Mouse (Mus musculus) embryonic facial prominence, embryonic 12.5 days (tissue): ENCODE results near the gene Fut2. TPM values are rescaled to one million over a fixed set of nuclear protein-coding genes. Genes with fewer than 3 reads are reported as not detected.

Experiments
- ATAC-seq: fragments of 200-750 bp; cut with Nextera tagmentation; 2 replicates; pipeline ENCODE4 v1.8.0; 2017; ENCODE audit not compliant: insufficient number of reproducible peaks, insufficient read depth, low FRiP score, low TSS enrichment
- H3K27ac ChIP-seq: fragments of 300-500 bp; sonication (generic); 2 replicates; pipeline ENCODE4 v1.5.1; 2016; ENCODE audit warnings: mild to moderate bottlenecking
- H3K27me3 ChIP-seq: fragments of 300-500 bp; sonication (generic); 2 replicates; pipeline ENCODE4 v1.6.1; 2016; ENCODE audit warnings: mild to moderate bottlenecking, moderate library complexity
- H3K36me3 ChIP-seq: fragments of 300-500 bp; sonication (generic); 2 replicates; pipeline ENCODE4 v1.6.1; 2016; ENCODE audit warnings: mild to moderate bottlenecking
- H3K4me1 ChIP-seq: fragments of 300-500 bp; sonication (generic); 2 replicates; pipeline ENCODE4 v1.6.1; 2016
- H3K4me2 ChIP-seq: fragments of 300-500 bp; sonication (generic); replicated peaks from 2 replicates; pipeline ENCODE4 v1.6.1; 2016; ENCODE audit warnings: mild to moderate bottlenecking, moderate library complexity
- H3K4me3 ChIP-seq: fragments of 300-500 bp; sonication (generic); 2 replicates; pipeline ENCODE4 v1.5.1; 2016; ENCODE audit warnings: mild to moderate bottlenecking
- H3K9ac ChIP-seq: fragments of 300-500 bp; sonication (generic); 2 replicates; pipeline ENCODE4 v1.6.1; 2016; ENCODE audit warnings: mild to moderate bottlenecking, moderate library complexity
- H3K9me3 ChIP-seq: fragments of 300-500 bp; sonication (generic); 2 replicates; pipeline ENCODE4 v1.6.1; 2016; ENCODE audit warnings: mild to moderate bottlenecking, moderate library complexity
- WGBS: fragments of 180-500 bp; shearing (Covaris S2); methylation state at CpG from one replicate; pipeline ENCODE4 v1.1.7; 2016; 5-methylcytosine and 5-hydroxymethylcytosine counted together
- polyA plus RNA-seq: library from polyadenylated mRNA; unstranded; fragments of >200 nt; fragmentation: Nextera tagmentation; extraction: Ambion mirVana; gene quantifications from 2 replicates; pipeline ENCODE4 v1.2.1, GENCODE M21; 2016

Gene Fut2
- polyA plus RNA-seq, 1 experiment from 2014 or later, result 0.51 TPM

DNA sequence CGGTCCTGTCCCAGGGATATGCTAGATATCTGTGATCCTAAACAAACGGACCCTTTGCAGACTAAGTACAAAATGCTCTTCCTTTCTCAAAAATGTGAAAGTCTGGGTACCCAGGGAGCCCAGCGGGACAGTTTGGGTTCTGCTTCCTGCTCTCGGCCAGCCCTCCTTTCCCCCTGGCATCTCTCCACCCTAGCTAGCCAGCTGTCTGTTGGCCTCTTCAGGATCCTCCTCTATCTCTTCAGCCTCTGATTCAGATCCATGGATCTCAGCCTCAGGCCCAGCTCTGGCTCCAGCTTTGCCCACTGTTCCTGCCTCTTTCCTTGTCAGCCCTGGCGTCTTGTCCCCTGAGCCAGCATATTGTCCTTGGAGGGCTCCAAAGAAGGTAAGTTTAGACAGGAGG, 24.1 kb downstream of the Fut2 start:
- H3K4me2 ChIP-seq, result peak overlapping the region; percentile 68
- peak overlapping the region; percentile 49; the same call in 1 of the 2 replicates for H3K4me3 ChIP-seq
- no peak overlapping the region for H3K9ac ChIP-seq
- no peak for ATAC-seq
- no peaks in the 10 kb centered on the region for H3K27me3 ChIP-seq
- H3K27ac ChIP-seq, result no peak overlapping the region
- peaks cover 36% of the 10 kb centered on the region for H3K4me1 ChIP-seq
- no peaks in the 10 kb centered on the region for H3K9me3 ChIP-seq
- 82% methylated on average over 5 of the region's 5 CpGs for WGBS
- no peaks in the 10 kb centered on the region for H3K36me3 ChIP-seq

DNA sequence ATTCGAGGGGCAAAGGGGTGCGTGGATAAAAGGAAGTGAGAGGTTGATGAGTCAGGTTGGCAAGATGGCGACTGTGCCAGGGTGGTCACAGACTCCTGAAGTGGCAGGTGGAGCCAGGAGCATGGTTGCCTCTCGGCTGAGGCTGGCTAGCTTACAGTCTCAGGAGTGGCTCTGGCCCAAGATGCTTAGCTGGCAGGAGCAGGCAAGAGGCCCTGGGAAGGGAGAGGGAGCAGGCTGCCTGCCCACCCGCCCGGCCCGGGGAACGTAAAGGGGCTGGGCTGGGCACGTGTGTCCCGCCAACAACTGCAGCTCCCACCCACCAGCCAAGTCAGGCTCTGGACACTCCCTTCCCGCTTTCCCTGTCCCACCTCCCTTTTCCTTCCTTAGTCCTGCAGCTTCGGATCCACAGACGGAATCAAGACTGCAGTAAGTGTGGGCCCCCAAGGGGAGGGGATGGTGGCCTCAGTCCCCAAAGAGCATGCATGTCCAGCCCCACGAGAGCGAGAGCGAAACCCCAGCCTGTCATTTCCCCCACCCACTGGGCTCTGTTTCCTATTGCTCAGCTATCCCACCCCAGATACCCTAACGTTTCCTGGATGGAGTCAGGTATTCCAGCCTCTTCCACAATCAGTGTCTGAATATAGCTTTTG, 24.7 kb downstream of the Fut2 start:
- Histone ChIP-seq H3K9me3 (no peaks in the 10 kb centered on the region), H3K9ac (no peak overlapping the region; the same call in 1 of the 2 replicates), H3K4me3 (no peak overlapping the region), H3K4me1 (peaks cover 36% of the 10 kb centered on the region), H3K27me3 (no peaks in the 10 kb centered on the region), H3K4me2 (peak overlapping the region; percentile 5), H3K36me3 (peaks cover 4% of the 10 kb centered on the region; the same call in 1 of the 2 replicates), H3K27ac (no peak overlapping the region)
- WGBS, result 71% methylated on average over 17 of the region's 17 CpGs
- ATAC-seq, result no peak

DNA sequence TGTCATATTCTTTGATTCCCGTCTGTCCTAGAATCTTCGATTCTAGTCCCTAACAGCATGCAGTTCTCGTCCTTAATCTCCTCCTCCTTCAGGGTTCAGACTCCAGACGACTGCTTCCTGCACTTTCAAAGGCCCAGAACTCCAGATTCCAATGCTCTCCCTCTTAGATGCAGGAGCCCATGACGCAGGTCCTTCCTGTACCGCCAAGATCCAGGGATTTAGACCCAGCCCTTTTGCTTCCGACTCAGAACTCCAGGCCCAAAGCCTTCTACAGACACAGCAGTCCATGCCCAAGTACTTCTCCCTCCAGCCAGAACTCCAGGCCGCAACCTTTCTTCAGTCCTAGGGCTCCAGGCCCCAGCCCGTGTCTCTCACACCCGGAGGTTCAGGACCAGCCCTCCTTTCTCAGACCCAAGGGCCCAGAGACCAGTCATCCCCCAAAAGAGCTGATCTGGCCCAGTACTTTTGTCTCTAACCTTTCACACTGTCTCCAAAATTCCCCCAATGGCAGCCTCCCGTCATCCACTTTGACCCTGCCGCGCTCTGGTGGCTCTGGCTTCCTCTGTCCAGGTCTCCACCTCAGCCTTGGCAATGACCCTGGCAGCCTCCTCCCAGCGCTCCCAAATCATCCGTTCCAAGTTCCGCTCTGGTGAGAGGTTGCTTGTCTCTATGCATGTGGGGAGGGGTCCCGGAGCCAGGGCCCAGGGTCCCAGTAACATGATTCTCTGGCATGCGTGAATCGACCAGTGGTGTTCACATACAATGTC, 25.8 kb downstream of the Fut2 start:
- no peak for ATAC-seq
- H3K9me3 ChIP-seq, result no peaks in the 10 kb centered on the region
- peaks cover 36% of the 10 kb centered on the region for H3K4me1 ChIP-seq
- peaks cover 8% of the 10 kb centered on the region; the same call in 1 of the 2 replicates for H3K36me3 ChIP-seq
- H3K9ac ChIP-seq, result no peak overlapping the region
- 0 out of 2 replicates have a peak overlapping the region, but pooled peaks have one; percentile 1 for H3K4me2 ChIP-seq
- no peak overlapping the region for H3K4me3 ChIP-seq
- WGBS, result 72% methylated on average over 19 of the region's 19 CpGs
- H3K27ac ChIP-seq, result peak overlapping the region; percentile 42; the same call in 1 of the 2 replicates
- no peaks in the 10 kb centered on the region for H3K27me3 ChIP-seq

DNA sequence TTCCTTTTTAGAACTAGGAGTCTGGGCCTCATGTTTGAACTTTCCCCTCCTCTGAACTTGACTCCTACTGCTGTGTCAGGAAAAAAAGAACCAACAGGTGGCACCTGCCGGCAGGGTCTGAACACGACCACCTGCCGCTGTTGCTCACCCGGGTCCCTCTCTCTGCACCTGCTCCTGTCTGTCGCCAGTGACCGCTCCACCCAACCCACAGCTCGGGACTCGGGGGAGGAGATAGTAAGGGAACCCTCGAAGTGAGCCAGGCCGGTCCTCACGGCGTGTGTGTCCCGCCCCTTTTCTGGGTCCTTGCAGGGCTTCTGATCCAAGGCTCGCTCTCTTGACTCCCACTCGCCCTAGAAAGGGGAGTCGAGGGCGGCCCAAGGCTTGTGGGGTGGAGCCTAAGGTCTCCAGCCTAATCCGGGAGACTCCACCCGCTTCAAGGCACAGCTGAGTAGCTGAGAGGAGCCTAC, 26.6 kb downstream of the Fut2 start, which contains the start of gene Mamstr:
TSS of gene Mamstr (plus strand) at position 417 of the 467 bp plus-strand sequence.
- no peaks in the 10 kb centered on the region for H3K27me3 ChIP-seq
- no peak within 1 kb of the TSS for H3K9ac ChIP-seq
- no peak within 1 kb of the TSS for H3K4me3 ChIP-seq
- H3K27ac ChIP-seq, result peak within 1 kb of the TSS; percentile 42; the same call in 1 of the 2 replicates
- WGBS, result 20% methylated on average over 19 of the region's 19 CpGs
- H3K9me3 ChIP-seq, result no peaks in the 10 kb centered on the region
- no peak for ATAC-seq
- peak within 1 kb of the TSS; percentile 53; the same call in 1 of the 2 replicates for H3K4me2 ChIP-seq
- H3K4me1 ChIP-seq, result peaks cover 32% of the 10 kb centered on the region
- H3K36me3 ChIP-seq, result peaks cover 8% of the 10 kb centered on the region; the same call in 1 of the 2 replicates

DNA sequence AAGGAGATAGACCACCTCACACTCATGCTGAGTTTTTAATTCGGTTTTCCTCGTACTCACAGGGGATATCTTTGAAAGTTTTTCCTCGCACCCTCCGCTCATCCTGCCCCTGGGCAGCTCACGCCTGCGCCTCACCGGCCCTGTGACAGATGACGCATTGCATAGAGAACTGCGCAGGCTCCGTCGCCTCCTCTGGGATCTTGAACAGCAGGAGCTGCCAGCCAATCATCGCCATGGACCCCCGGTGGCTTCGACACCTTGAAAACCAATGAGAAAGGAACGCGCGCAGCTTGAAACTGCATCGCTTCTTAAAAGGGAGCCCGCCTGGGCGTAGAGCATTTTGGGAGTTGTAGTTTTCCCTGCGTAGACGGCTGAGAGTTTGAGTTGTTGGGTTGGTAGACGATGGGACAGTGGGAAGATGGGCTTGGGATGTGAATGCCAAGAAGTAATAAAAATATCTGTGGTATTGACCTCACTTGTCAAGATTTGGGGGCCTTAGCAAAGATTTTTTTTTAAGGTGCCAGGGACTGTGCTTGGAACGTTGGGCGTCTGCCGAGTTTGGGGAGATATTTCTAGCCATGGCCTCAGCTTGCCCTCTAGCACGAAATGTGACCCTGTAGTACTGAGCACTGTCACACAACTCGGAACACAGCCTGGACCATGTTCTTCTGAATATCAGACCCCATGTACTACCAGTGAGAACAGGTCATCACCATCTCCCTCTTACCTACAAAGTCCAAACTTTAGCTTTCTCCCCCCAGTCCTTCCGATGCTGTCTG, 27.4 kb downstream of the Fut2 start:
- H3K9ac ChIP-seq, result peak overlapping the region; percentile 33
- peak overlapping the region; percentile 53 for H3K4me2 ChIP-seq
- no peaks in the 10 kb centered on the region for H3K27me3 ChIP-seq
- peak overlapping the region; percentile 32; the same call in 1 of the 2 replicates for H3K27ac ChIP-seq
- WGBS, result 16% methylated on average over 29 of the region's 29 CpGs
- H3K4me1 ChIP-seq, result peaks cover 28% of the 10 kb centered on the region
- ATAC-seq, result peak; percentile 73; the same call in 1 of the 2 replicates
- peak overlapping the region; percentile 29 for H3K4me3 ChIP-seq
- H3K9me3 ChIP-seq, result no peaks in the 10 kb centered on the region
- peaks cover 8% of the 10 kb centered on the region; the same call in 1 of the 2 replicates for H3K36me3 ChIP-seq

DNA sequence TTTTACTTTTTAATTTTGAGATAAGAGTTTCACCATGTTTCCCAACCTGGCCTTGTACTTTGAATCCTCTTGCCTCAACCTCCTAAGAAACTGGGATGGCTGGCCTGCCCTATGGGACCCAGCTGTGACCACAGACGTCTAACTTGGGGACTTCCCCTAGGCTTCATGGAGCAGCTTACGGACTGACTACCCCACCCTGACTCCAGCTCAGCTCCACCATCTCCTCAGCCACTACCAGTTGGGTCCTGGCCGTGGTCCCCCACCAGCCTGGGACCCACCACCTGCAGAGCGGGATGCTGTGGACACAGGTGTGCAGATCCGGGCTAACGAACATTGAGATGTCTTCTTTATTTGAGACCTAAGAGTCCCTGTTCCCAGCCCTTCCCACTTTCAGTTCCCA, 28.5 kb downstream of the Fut2 start:
- Histone ChIP-seq H3K27ac (no peak overlapping the region), H3K27me3 (peaks cover 3% of the 10 kb centered on the region; the same call in 1 of the 2 replicates), H3K4me3 (no peak overlapping the region), H3K4me1 (peaks cover 28% of the 10 kb centered on the region), H3K4me2 (no peak overlapping the region), H3K9me3 (no peaks in the 10 kb centered on the region), H3K36me3 (peaks cover 8% of the 10 kb centered on the region; the same call in 1 of the 2 replicates), H3K9ac (no peak overlapping the region)
- ATAC-seq, result no peak
- WGBS, result 93% methylated on average over 6 of the region's 6 CpGs

DNA sequence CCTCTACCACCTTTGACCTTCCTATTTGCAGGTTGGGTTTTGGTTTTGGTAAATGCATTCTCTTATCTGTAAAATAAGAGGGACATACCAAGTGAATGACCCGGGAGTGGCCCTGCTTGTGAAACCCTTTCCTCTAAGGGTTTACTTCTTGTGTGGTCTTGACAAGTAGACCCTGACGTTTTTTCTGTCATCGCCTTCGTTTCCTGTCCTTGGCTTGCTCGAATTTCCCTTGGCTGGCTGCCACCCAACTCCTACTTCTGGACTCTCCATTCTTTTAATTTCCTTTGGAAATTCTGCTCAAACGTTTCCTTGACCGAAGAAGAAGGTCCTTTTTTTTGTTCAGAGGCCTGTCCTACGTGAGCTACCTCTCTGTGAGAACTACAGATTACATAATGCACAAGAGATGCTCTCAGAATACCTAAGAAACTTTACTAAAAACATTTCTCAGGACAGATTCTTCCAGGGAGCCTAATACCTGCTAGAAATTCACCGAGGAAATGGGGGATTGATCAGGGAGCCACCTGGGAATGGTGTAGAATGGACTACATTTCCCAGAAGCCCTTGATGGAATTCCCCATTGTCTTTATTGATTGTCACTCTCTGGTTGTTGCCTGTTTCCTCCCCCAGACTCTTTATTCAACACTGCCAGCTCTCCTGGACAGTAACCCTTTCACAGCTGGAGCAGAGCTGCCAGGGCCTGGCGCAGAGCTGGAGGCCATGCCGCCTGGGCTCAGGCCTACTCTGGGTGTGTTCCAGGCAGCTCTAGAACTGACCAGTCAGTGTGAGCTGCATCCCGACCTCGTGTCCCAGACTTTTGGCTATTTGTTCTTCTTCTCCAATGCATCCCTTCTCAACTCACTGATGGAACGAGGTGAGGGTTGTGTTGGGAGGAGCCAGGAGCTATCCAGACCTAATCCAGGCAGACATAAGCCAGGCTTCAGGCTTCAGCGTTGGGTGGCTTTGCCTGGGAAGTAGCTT, 30.2 kb downstream of the Fut2 start:
- H3K4me3 ChIP-seq, result no peak overlapping the region
- no peaks in the 10 kb centered on the region for H3K9me3 ChIP-seq
- peaks cover 17% of the 10 kb centered on the region for H3K4me1 ChIP-seq
- H3K27me3 ChIP-seq, result peaks cover 5% of the 10 kb centered on the region; the same call in 1 of the 2 replicates
- no peak for ATAC-seq
- H3K27ac ChIP-seq, result no peak overlapping the region
- no peak overlapping the region for H3K9ac ChIP-seq
- no peak overlapping the region for H3K4me2 ChIP-seq
- WGBS, result 77% methylated on average over 15 of the region's 15 CpGs
- peaks cover 8% of the 10 kb centered on the region; the same call in 1 of the 2 replicates for H3K36me3 ChIP-seq

DNA sequence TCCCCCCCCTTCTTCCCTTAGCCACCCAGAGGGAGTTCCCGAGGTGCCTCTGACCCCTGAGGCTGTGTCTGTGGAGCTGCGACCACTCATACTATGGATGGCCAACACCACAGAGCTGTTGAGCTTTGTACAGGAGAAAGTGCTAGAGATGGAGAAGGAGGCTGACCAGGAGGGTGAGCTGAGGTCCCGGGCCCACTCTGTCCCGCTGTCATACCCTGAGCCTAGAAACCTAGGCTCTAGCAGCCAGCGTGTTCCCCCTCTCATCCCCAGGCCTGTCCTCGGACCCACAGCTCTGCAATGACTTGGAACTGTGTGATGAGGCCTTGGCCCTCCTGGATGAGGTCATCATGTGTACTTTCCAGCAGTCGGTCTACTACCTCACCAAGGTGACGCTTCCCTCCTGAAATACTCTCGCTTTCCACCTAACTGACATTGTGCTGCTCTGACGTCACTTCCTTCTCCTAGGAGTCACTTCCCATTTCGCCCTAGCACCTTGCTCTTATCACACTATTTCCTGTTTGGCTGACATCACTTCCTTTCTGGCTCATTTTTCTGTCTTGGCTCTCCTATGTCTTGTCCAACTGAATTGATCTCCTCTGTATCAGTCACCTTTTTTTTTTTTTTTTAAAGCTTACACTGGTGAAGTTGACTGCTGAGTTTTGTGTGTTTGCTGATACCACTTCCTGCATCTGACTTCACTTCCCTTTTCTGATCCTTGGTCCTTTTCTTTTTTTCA, 31.1 kb downstream of the Fut2 start:
- no peak overlapping the region for H3K4me2 ChIP-seq
- peaks cover 8% of the 10 kb centered on the region; the same call in 1 of the 2 replicates for H3K36me3 ChIP-seq
- ATAC-seq, result no peak
- 88% methylated on average over 11 of the region's 11 CpGs for WGBS
- peaks cover 6% of the 10 kb centered on the region; the same call in 1 of the 2 replicates for H3K27me3 ChIP-seq
- H3K4me3 ChIP-seq, result no peak overlapping the region
- H3K9ac ChIP-seq, result no peak overlapping the region
- H3K27ac ChIP-seq, result 0 out of 2 replicates have a peak overlapping the region, but pooled peaks have one; percentile 23
- H3K4me1 ChIP-seq, result peaks cover 16% of the 10 kb centered on the region
- no peaks in the 10 kb centered on the region for H3K9me3 ChIP-seq

DNA sequence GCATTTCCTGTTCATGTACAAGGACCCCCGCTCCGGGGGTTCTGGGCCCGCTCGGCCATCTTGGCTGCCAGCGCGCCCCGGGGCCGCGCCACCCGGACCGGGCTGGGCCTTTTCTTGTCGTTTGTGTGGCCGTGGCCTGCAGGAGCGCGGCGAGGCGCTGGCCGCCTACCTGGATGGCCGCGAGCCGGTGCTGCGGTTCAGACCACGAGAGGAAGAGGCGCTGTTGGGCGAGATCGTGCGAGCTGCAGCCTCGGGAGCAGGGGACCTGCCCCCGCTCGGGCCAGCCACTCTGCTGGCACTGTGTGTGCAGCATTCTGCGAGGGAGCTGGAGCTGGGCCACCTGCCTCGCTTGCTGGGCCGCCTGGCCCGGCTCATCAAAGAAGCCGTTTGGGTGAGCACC, 33.7 kb downstream of the Fut2 start:
- WGBS, result 14% methylated on average over 31 of the region's 35 CpGs
- peak overlapping the region; percentile 63 for H3K9ac ChIP-seq
- no peak for ATAC-seq
- H3K9me3 ChIP-seq, result no peaks in the 10 kb centered on the region
- H3K27me3 ChIP-seq, result peaks cover 24% of the 10 kb centered on the region
- peaks cover 9% of the 10 kb centered on the region for H3K4me1 ChIP-seq
- peak overlapping the region; percentile 54 for H3K4me2 ChIP-seq
- H3K36me3 ChIP-seq, result peaks cover 8% of the 10 kb centered on the region; the same call in 1 of the 2 replicates
- H3K4me3 ChIP-seq, result peak overlapping the region; percentile 30
- 0 out of 2 replicates have a peak overlapping the region, but pooled peaks have one; percentile 6 for H3K27ac ChIP-seq
